Mouse (Mus musculus): Measurements from ENCODE around the gene 1810055G02Rik. TPM values are rescaled to one million over a fixed set of nuclear protein-coding genes. Genes with fewer than 3 reads are reported as not detected.

The 1810055G02Rik gene
- total RNA-seq (2021), result 1 to 10 TPM; 7.3 to 7.5 TPM

DNA sequence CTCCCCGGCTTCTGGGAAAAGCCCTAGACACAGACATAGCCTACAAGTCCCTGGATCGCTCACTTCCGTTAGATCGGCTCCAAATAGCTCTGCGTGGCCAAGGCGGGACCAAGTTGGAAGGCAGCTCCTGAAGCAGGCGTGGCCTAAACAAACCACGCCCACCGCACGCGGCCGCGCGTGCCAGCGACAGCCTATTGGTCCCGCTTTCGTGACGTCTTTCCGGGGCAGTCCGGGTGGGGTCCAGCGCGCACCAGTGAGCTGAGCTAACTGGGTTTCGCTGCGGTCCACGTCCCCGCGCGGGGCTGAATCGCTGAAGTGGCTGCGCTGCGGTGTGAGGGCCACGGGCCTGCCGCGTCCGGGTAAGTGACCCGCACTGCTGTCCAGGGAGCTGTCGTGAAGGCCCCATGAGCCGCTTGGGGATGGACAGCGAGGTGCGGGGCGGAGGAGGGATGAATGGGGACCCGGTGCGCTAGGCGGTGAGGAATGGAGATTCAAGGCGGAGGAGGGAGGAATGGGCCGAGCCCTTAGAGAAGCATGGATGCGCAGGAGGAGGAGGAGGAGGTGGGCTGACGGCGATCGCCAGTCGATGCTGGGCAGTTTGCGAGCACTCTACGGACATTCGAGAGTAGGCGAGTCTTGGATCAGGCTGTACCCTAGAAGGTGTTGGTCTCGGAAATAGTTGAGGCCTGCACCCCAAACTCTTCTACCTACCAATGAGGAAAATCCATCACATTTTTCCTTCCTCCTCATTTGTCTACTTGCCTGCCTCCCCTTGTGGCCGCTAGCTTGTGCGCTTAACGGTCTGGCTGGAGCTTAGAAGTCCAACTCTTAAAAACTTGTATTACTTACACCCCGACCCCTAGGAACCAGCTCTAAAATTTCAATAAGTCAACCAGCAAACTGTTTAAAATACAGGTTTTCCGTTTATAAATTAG is at the start of gene 1810055G02Rik:
Gene 1810055G02Rik (plus strand): TSS at position 216 of the 935 bp plus-strand sequence.
- peak; percentile 98 to 99 for DNase-seq
- intact Hi-C loops (cut with DNase I), result loop anchor here (2.0 kb wide), 1 partner anchor 22 kb away; the partner anchor contains the start of gene Lrp5

- DNase-seq, result no peak
Measured at GRCm38 (mm10) chr19:3665510-3665909, 42.6 kb upstream of the 1810055G02Rik start.

DNA sequence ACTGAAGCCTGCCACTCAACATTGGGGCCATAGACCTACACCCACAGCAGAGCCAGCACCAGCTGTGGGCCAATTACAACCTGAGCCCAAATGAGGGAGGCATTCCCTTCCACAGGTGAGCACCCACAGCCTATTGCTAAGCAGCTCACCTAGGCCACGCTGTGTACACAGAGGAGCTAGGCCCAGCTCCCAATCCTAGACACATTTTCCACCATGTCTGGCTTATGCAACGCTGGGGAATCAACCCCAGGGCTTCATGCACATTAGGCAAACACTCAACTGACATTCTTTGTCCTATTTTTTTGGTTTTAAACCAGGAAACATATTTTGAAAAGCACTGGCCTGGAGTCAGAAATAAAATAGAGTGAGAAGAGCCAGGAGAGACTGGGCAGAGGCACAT is 41.5 kb upstream of the 1810055G02Rik start:
- no peak for DNase-seq
- intact Hi-C loops (cut with DNase I), result no loop called here

More at GRCm38 (mm10) chr19:3665510-3665909, 42.6 kb upstream of the 1810055G02Rik start:
- intact Hi-C loops (cut with DNase I), result no loop called here

DNA sequence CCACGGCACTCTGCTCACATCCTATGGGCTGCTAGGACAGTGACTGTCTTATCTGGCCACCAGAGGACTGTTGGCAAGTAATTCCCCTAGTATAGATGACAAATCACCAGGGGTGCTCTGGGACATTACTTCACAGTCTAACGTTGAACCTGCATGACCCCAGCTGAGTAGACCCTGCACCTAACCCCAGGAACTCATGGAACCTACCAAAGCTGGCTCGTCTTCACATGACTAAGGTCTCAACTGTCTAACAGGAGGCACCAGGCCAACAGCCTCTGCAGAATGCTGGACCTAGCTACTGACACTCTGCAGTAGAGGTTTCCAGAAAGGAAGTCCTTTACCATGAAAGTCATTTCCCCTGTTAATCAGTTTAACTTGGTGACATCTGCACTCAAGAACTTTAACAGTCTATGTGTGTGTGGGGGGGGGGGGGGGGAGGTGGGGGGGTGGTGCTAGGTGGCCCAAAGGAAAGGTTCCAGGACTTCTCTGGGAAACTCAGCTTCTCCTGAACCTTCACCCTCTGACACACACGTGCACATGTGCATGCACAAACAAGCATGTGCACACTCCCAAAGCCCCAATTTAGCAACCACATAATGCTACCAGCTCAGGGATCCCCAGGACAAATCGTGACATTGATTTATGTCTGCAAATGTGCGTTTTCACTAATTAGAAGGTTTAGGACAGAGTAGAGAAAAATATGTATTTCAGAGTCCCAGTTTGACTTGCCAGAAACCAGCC is 40.8 kb upstream of the 1810055G02Rik start:
- intact Hi-C loops (cut with DNase I), result no loop called here
- DNase-seq, result no peak

GRCm38 (mm10) chr19:3667979-3668378 is 40.1 kb upstream of the 1810055G02Rik start:
- DNase-seq, result no peak
- intact Hi-C loops (cut with DNase I), result loop anchor here (2.0 kb wide), 1 partner anchor 17 kb away; no protein-coding TSS in a partner anchor

DNA sequence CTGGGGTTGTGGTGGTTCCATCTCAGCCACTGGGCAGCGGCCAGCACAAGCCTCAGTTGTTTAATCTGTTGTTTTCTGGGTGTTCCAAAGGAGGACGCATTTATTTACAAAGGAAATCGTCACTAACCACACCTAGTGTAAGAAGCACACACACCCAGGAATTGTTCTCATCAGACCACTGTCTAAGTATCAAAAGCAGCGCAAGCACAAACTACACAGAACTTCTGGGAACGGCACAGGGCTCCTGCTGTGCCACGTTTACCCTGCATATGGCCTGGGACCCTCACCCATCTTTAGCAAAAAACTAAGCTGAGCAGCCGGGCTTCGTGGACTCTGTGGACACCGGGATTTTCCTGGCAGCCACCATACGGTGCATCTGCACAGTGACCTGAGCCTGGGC is 39.5 kb upstream of the 1810055G02Rik start:
- DNase-seq, result no peak
- intact Hi-C loops (cut with DNase I), result loop anchor here (2.0 kb wide), 1 partner anchor 16 kb away; no protein-coding TSS in a partner anchor

DNA sequence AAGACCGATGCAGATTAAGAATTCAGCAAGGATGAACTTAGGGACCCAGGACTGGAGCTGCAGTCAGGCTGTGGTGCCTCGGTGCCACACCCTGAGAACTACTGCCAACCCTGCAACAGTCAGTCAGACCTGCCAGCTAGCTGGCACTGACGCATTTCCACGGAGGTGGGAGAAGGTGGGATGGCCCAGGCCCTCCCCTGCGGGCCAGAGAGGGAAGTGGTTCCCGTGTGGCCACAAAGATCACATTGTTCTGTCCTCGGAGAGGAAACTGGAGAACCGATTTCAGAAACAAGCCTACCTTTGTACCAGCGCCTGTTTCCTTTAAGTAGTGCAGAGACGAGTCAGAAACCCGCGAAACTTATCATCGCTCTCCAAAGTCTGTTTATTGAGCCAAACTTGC is 39.0 kb upstream of the 1810055G02Rik start:
- intact Hi-C loops (cut with DNase I), result loop anchor here (2.0 kb wide), 1 partner anchor 16 kb away; no protein-coding TSS in a partner anchor

DNA sequence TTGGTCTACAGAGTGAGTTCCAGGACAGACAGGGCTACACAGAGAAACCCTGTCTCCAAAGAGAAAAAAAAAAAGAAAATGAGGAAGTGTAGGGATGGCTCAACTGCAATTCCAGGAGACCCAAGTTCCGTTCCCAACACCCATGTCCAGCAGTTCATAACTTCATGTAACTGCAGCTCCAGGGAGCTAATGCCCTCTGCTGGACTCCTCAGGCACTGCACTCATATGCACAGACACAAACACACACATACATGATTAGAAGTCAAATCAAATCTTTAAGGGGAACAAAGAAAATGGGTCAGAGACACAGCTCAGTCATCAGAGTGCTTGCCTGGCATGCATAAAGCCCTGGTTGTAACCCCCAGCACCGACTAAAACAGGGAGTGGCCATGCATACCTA is 34.9 kb upstream of the 1810055G02Rik start:
- intact Hi-C loops (cut with DNase I), result no loop called here
- DNase-seq, result no peak

More for the DNA sequence above, 39.0 kb upstream of the 1810055G02Rik start:
- peak; percentile 62 for DNase-seq

GRCm38 (mm10) chr19:3674122-3674855 is 33.8 kb upstream of the 1810055G02Rik start:
- intact Hi-C loops (cut with DNase I), result no loop called here
- peak; percentile 63 to 67 for DNase-seq

DNA sequence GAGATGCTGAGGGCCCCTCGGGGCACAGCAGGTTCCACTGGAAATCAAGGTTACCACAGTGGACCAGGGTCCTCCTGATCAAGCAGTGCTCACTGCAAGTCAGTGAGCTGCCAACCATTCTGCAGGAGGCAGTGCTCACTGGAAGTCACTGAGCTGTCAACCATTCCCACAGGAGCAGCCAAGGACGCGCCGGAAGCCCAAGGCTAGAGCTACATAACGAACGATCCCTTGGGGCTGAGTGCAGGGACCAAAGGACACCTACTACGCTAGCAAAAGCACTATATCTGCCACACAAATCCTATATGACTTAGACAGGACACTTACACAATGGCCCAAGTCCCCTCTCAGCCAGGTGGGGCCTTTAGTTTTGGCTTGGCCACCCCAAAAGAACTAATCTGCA is 27.4 kb upstream of the 1810055G02Rik start:
- intact Hi-C loops (cut with DNase I), result no loop called here
- peak in 1 of 2 experiments; percentile 38 for DNase-seq

DNA sequence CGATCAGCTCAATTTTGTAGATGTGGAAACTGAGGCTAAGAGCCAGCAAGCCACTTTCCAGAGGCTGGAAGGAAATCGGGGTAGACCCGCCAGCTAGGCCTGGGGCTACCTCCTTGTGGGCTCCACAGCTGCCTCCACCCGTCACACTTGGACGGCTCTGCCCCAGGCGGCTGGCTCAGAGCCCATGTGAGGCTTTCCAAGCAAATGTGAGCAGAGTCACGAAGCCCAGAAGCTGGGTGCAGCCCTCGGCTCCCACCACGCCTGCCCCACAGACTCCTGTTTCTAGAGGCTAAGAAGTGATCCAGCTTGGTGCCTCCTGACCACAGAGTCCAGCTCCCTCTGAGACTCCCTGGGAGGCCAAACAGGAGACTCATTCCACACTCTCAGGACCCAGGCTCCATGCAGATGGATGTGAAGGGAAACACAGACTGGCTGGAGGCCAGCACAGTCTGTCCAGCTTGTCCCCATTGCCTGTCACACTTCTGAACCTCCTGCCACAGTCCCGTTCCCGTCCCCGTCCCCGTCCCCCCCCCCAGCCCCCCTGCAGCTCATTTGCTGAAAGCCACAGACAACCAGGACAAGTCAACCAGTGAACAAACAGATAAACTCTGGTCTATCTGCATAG is 26.7 kb upstream of the 1810055G02Rik start:
- DNase-seq, result peak; percentile 90 to 93
- intact Hi-C loops (cut with DNase I), result no loop called here

DNA sequence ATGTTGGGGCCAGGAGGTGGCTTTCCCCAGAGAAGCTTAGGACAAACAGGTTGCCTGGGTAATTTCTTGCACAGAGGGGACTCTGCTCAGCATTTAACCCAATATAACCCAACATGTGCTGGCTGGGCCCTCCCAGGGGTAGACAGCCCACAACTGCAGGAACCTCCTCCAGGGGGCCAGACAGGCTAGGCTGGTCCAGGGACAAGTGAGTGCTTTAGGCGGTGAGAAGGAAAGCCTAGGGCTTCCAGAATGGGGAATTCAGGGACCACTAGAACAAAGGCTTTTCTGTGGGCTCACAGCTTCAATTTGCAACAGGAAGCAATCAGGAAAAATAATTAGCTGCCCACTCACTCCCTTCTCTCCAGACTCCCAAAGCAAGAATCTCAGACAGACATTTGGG is 23.7 kb upstream of the 1810055G02Rik start:
- no peak for DNase-seq
- intact Hi-C loops (cut with DNase I), result loop anchor here (2.0 kb wide), 1 partner anchor 16 kb away; no protein-coding TSS in a partner anchor

DNA sequence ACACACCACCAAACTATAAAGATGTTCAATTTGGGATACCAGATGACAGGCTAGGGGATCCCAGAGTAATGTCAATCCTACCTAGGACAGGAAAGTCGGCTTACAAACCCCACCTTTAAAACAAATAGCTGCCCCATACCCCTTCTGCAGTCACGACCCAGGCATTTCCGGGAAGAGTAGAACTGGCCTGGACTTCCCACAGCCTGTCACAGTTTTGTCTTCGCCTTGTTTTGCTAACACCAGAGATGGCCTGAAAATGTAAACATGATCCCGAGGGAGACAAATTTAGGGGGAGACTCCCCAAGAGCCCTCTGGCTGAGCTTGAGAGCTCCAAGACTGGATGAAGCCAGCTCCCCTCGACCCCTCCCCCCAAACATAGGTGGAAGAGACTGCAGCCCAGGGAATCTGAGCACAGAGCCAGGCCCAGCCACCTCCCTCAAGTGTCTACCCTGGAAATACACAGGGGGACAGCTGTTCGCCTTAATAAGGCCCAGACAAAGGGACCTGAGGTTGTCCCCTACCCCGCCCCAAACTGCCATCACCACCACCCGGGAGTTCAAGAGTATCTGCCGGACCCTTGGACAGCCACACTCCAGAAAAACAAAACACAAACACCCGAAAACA is 23.0 kb upstream of the 1810055G02Rik start:
- intact Hi-C loops (cut with DNase I), result loop anchor here (2.0 to 5.0 kb wide), 2 partner anchors 16 to 43 kb away; no protein-coding TSS in a partner anchor

GRCm38 (mm10) chr19:3685611-3686214 is 22.4 kb upstream of the 1810055G02Rik start:
- intact Hi-C loops (cut with DNase I), result loop anchor here (2.0 to 5.0 kb wide), 3 partner anchors 17 to 43 kb away; partner anchors contain the start of gene 1810055G02Rik
- DNase-seq, result peak; percentile 53 to 62

More for the DNA sequence above, 23.0 kb upstream of the 1810055G02Rik start:
- peak in 1 of 2 experiments; percentile 48 for DNase-seq

- intact Hi-C loops (cut with DNase I), result loop anchor here (2.0 to 5.0 kb wide), 2 partner anchors 22 to 44 kb away; partner anchors contain the start of gene 1810055G02Rik
- DNase-seq, result peak; percentile 78 to 83
Measured at GRCm38 (mm10) chr19:3686215-3686894, 21.7 kb upstream of the 1810055G02Rik start, which contains the start of gene Lrp5. TSS of gene Lrp5 (minus strand) at chr19:3686564.

- DNase-seq, result no peak
- intact Hi-C loops (cut with DNase I), result loop anchor here (2.0 to 5.0 kb wide), 2 partner anchors 21 to 45 kb away; partner anchors contain the start of gene 1810055G02Rik
Measured at GRCm38 (mm10) chr19:3687676-3688171, 20.4 kb upstream of the 1810055G02Rik start.

DNA sequence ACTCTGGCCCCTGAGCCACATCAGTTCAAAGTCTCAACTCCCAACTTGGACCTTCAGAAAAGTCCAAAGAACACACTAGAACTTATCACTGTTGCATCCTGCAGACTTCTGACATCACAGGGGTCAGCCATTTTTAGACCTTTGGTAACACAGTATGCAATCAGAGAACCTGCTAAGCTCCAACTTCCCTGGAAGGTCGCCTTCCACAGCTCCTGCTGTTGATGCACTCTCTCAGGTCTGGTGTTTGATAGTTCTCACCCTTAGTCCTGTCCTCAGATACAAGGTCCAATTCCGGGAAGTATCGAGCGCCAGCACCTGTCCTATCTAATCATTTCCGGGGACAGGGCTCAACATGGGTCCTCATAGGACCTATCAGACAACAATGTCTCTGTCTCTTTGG is 16.8 kb upstream of the 1810055G02Rik start:
- no peak for DNase-seq
- intact Hi-C loops (cut with DNase I), result no loop called here
